In the genomic region with DNA sequence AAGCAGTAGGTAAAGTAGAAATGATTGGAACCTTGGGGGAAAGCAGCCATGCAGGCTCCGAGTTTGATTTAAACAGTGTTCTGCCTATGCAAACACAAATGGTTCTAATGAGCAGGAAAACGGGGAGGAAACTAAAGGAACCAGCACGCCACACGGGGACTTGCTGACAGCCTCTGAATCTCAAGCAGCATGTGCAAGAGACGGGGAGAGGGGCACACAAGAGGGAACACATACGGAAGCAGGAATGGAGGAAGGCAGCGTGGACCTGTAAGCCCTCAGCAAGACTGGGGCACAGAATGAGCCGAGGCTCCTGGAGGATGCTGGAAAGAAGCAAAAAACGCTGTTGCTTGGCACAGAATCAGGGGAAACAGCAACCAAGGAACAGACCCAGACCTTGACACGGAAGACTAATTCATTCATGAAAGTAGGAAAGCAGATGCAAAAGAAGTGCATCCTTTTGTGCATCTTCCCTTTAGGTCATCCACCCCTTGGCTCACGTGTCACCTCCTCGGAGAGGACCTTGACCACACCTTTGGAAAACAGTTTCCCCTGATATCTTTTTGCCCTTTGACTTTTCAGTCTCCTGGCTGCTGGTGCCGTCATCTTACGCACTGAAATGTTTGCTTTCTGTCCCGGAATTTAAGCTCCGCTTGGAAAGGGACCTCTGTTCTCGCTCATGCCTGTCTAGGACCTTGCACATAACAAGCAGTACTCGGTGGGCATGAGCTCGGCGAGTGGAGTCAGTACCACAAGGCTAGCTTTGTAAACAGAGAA, we compare ENCODE assay signal across 10 mouse cellular contexts. TPM values are rescaled to one million over a fixed set of nuclear protein-coding genes. Genes with fewer than 3 reads are reported as not detected.
A peak's percentile ranks its signal among the peaks of the same experiment; 100 is the strongest.
DNase-seq lines count a peak whose midpoint lies in the region; ATAC-seq and TF ChIP-seq lines count a peak whose summit lies in the region.
"Had no signal": no experiment of that assay in that cellular context is flagged by ENCODE, and none has a peak within 500 bp of the region (broad histone marks: within the 10 kb centered on the region; RNA-seq: fewer than 3 reads in every experiment).

No protein-coding gene starts in this region.

- H3K4me1 ChIP-seq in heart, embryonic 15.5 days (replicated peaks) = peaks cover 14% of the 10 kb centered on the region
- H3K4me1 ChIP-seq in intestine, postnatal 0 days (replicated peaks; ENCODE audit: control insufficient read depth, insufficient read depth, low read length) = 0 out of 2 replicates have a peak, but pooled peaks cover 3% of the 10 kb centered on the region

- H3K4me2 ChIP-seq in heart, embryonic 15.5 days = peak overlapping the region; percentile 45
- peak overlapping the region; percentile 54 for H3K4me2 ChIP-seq in intestine, postnatal 0 days (replicated peaks; ENCODE audit: low read depth)

- H3K27ac ChIP-seq in heart, embryonic 15.5 days = no peak overlapping the region
- no peak overlapping the region for H3K27ac ChIP-seq in intestine, postnatal 0 days (ENCODE audit: low read depth, low read length)

- no peaks in the 10 kb centered on the region for H3K36me3 ChIP-seq in heart, embryonic 15.5 days
- no peaks in the 10 kb centered on the region for H3K36me3 ChIP-seq in intestine, postnatal 0 days (ENCODE audit: control insufficient read depth, insufficient read depth)

- H3K9ac ChIP-seq in heart, embryonic 15.5 days = no peak overlapping the region
- H3K9ac ChIP-seq in intestine, postnatal 0 days (ENCODE audit: low read depth, low read length) = no peak overlapping the region

- no peak for TF ChIP-seq CTCF in intestine, postnatal 0 days (IDR thresholded peaks at IDR 0.05; ENCODE audit: low read depth)

- H3K9me3 ChIP-seq in heart, embryonic 15.5 days (replicated peaks) = no peaks in the 10 kb centered on the region
- no peaks in the 10 kb centered on the region for H3K9me3 ChIP-seq in intestine, postnatal 0 days (ENCODE audit: control insufficient read depth)

- intact Hi-C loops in heart, postnatal 14 days (cut with DNase I) = no loop called here

- no peak for ATAC-seq in heart, embryonic 15.5 days (replicated peaks; ENCODE audit: insufficient number of reproducible peaks, insufficient read depth, low FRiP score, low read depth)
- ATAC-seq in intestine, postnatal 0 days = peak; percentile 79

- H3K27me3 ChIP-seq in heart, embryonic 15.5 days = no peaks in the 10 kb centered on the region
- H3K27me3 ChIP-seq in intestine, postnatal 0 days (replicated peaks; ENCODE audit: control insufficient read depth, insufficient read depth, low read length) = no peaks in the 10 kb centered on the region

- WGBS in heart, embryonic 15.5 days = 39% methylated on average over 20 of the region's 20 CpGs
- WGBS in intestine, postnatal 0 days = 27% methylated on average over 20 of the region's 20 CpGs

- DNase-seq in heart, postnatal 14 days = no peak
- DNase-seq in right cerebral cortex, adult 18-20 months = peak; percentile 12
- no peak for DNase-seq in right cerebral cortex, postnatal 25 days
- no peak for DNase-seq in thymus, postnatal 25 days
- no peak for DNase-seq in spleen, postnatal 10 days (ENCODE audit: low spot score in 2 of 2)
- DNase-seq: kidney, adult 2 months; layer of hippocampus, postnatal 36 days; lung, adult 2 months had no signal

- H3K4me3 ChIP-seq in heart, embryonic 15.5 days = peak overlapping the region; percentile 13
- H3K4me3 ChIP-seq in intestine, postnatal 0 days (ENCODE audit: low read depth, low read length) = peak overlapping the region; percentile 4

RNA-seq across cellular contexts. Expression of gene Adgrl2, which starts 17.7 kb away (rescaled TPM):
- polyA plus RNA-seq in heart, embryonic 15.5 days (2015; fragmentation: Nextera tagmentation; extraction: Ambion mirVana) = 33.3 and 39.8 TPM in 2 replicates
- total RNA-seq in heart, postnatal 14 days (2021) = 10 to 100 TPM; 73.0 to 77.0 TPM
- 20.4 and 21.3 TPM in 2 replicates for polyA plus RNA-seq in intestine, postnatal 0 days (2015; fragmentation: Nextera tagmentation; extraction: Ambion mirVana)
